Mouse (Mus musculus): ENCODE data around the gene a.

Gene a

GRCm38 (mm10) chr2:154782856-154783650 is 8.1 kb upstream of the a start:
- DNase-seq (ENCODE audit: extremely low spot score, low read depth, low spot score), result no peak

GRCm38 (mm10) chr2:154785284-154785683 is 5.9 kb upstream of the a start:
- DNase-seq (ENCODE audit: extremely low spot score, low read depth, low spot score), result no peak

- DNase-seq (ENCODE audit: extremely low spot score, low read depth, low spot score), result no peak
Measured at GRCm38 (mm10) chr2:154786187-154786586, 5.0 kb upstream of the a start.

- DNase-seq (ENCODE audit: extremely low spot score, low read depth, low spot score), result no peak
Measured at GRCm38 (mm10) chr2:154786776-154787175, 4.4 kb upstream of the a start.

GRCm38 (mm10) chr2:154789381-154789780 is 1.8 kb upstream of the a start:
- DNase-seq (ENCODE audit: extremely low spot score, low read depth, low spot score), result no peak

- no peak for DNase-seq (ENCODE audit: extremely low spot score, low read depth, low spot score)
Measured at GRCm38 (mm10) chr2:154789977-154790655, 1.1 kb upstream of the a start.

GRCm38 (mm10) chr2:154791661-154792642 is 750 bp downstream of the a start:
- DNase-seq (ENCODE audit: extremely low spot score, low read depth, low spot score), result no peak

GRCm38 (mm10) chr2:154803372-154803771 is 12.2 kb downstream of the a start:
- DNase-seq (ENCODE audit: extremely low spot score, low read depth, low spot score), result no peak

- DNase-seq (ENCODE audit: extremely low spot score, low read depth, low spot score), result no peak
Measured at GRCm38 (mm10) chr2:154803845-154804244, 12.6 kb downstream of the a start.

- DNase-seq (ENCODE audit: extremely low spot score, low read depth, low spot score), result no peak
Measured at GRCm38 (mm10) chr2:154807689-154808088, 16.5 kb downstream of the a start.

GRCm38 (mm10) chr2:154809107-154809762 is 18.0 kb downstream of the a start:
- no peak for DNase-seq (ENCODE audit: extremely low spot score, low read depth, low spot score)

GRCm38 (mm10) chr2:154810821-154811220 is 19.6 kb downstream of the a start:
- no peak for DNase-seq (ENCODE audit: extremely low spot score, low read depth, low spot score)

GRCm38 (mm10) chr2:154813426-154813825 is 22.2 kb downstream of the a start:
- no peak for DNase-seq (ENCODE audit: extremely low spot score, low read depth, low spot score)

- no peak for DNase-seq (ENCODE audit: extremely low spot score, low read depth, low spot score)
Measured at GRCm38 (mm10) chr2:154817089-154817488, 25.9 kb downstream of the a start.

GRCm38 (mm10) chr2:154817788-154818187 is 26.6 kb downstream of the a start:
- no peak for DNase-seq (ENCODE audit: extremely low spot score, low read depth, low spot score)

- no peak for DNase-seq (ENCODE audit: extremely low spot score, low read depth, low spot score)
Measured at GRCm38 (mm10) chr2:154818599-154818998, 27.4 kb downstream of the a start.

GRCm38 (mm10) chr2:154820346-154820745 is 29.1 kb downstream of the a start:
- DNase-seq (ENCODE audit: extremely low spot score, low read depth, low spot score), result no peak

GRCm38 (mm10) chr2:154826054-154826538 is 34.9 kb downstream of the a start:
- DNase-seq (ENCODE audit: extremely low spot score, low read depth, low spot score), result no peak

GRCm38 (mm10) chr2:154827521-154827920 is 36.3 kb downstream of the a start:
- DNase-seq (ENCODE audit: extremely low spot score, low read depth, low spot score), result no peak

- no peak for DNase-seq (ENCODE audit: extremely low spot score, low read depth, low spot score)
Measured at GRCm38 (mm10) chr2:154832471-154832870, 41.3 kb downstream of the a start.

Measured in hindlimb bud, embryonic 11.5 days (tissue).